Mouse (Mus musculus): ENCODE data around the gene S100a16.

DNA sequence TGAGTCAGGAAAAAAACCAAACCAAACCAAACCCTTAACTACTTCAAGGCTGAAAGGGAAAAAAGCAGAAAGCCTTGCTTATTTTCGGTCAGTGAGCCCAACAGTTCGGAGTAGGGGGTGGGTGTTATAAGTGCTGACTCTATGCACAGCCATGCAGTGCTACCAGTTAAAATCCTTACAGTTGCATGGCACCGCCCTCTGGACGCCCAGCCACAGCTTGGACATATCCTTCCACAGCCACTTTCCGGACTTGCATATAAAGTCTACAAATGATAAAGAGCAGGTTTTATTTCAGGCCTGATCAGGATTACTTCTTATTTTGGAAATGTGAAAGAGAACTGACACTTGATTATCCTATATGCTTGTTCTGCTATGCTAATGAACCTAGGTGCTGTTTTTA, 31.8 kb upstream of the S100a16 start:
- no peak for TF ChIP-seq CTCF (IDR thresholded peaks at IDR 0.05; ENCODE audit: insufficient read depth, low read depth, low read length)
- TF ChIP-seq POLR2A (IDR thresholded peaks at IDR 0.05; ENCODE audit: insufficient read depth, low read depth, low read length), result no peak
